Mouse (Mus musculus) myocyte (in vitro differentiated cells): ENCODE results near the gene Sdc4. TPM values are rescaled to one million over a fixed set of nuclear protein-coding genes. Genes with fewer than 3 reads are reported as not detected.

Source experiments
- H3K27me3 ChIP-seq: one replicate; pipeline ENCODE4 v1.6.1; 2011; ENCODE audit not compliant: control insufficient read depth, insufficient read depth, insufficient read length
- H3K36me3 ChIP-seq: one replicate; pipeline ENCODE4 v1.6.1; 2011; ENCODE audit not compliant: control insufficient read depth, insufficient read depth
- H3K4me2 ChIP-seq: one replicate; pipeline ENCODE4 v1.6.1; 2011; ENCODE audit warnings: low read depth, control low read depth
- H3K4me3 ChIP-seq: one replicate; pipeline ENCODE4 v1.5.1; 2011; ENCODE audit warnings: mild to moderate bottlenecking, control low read depth, moderate library complexity
- H3K79me2 ChIP-seq: one replicate; pipeline ENCODE4 v1.6.1; 2011; ENCODE audit not compliant: control insufficient read depth, insufficient read depth
- H3ac ChIP-seq: one replicate; pipeline ENCODE4 v1.6.1; 2011; ENCODE audit not compliant: control insufficient read depth, insufficient read length
- CEBPB ChIP-seq: IDR thresholded peaks from 2 replicates; pipeline ENCODE4 v1.6.1; 2011; ENCODE audit warnings: mild to moderate bottlenecking, moderate library complexity; ENCODE audit not compliant: poor library complexity, insufficient read depth, severe bottlenecking
- E2F4 ChIP-seq: IDR thresholded peaks from one replicate; pipeline ENCODE4 v1.6.1; 2011; ENCODE audit warnings: mild to moderate bottlenecking, control low read depth, moderate library complexity; ENCODE audit not compliant: insufficient read depth
- MAX ChIP-seq: IDR thresholded peaks from one replicate; pipeline ENCODE4 v1.6.1; 2011; ENCODE audit warnings: low read depth, mild to moderate bottlenecking, control low read depth
- MYOD1 ChIP-seq, 3 experiments: IDR thresholded peaks; one replicate each; pipeline ENCODE4 v1.6.1; 2011; ENCODE audit warnings: control low read depth in 2 of 3, low read depth in 2 of 3, mild to moderate bottlenecking in 2 of 3, moderate library complexity in 1 of 3; ENCODE audit not compliant: insufficient read length in 2 of 3, control insufficient read depth in 1 of 3
- MYOG ChIP-seq, 3 experiments: IDR thresholded peaks; one replicate each; pipeline ENCODE4 v1.6.1; 2011; ENCODE audit warnings: control low read depth in 2 of 3, low read depth in 2 of 3, mild to moderate bottlenecking in 2 of 3; ENCODE audit not compliant: insufficient read length in 2 of 3, control insufficient read depth in 1 of 3, insufficient read depth in 1 of 3
- POLR2A ChIP-seq: IDR thresholded peaks from one replicate; pipeline ENCODE4 v1.6.1; 2011; ENCODE audit warnings: low read depth, mild to moderate bottlenecking, control low read depth, moderate library complexity; ENCODE audit not compliant: insufficient read length
- POLR2AphosphoS2 ChIP-seq: IDR thresholded peaks from one replicate; pipeline ENCODE4 v1.6.1; 2011; ENCODE audit warnings: low read depth, control low read depth; ENCODE audit not compliant: insufficient read length
- REST ChIP-seq: IDR thresholded peaks from one replicate; pipeline ENCODE4 v1.6.1; 2011; ENCODE audit warnings: mild to moderate bottlenecking, control low read depth, moderate library complexity; ENCODE audit not compliant: insufficient read depth, insufficient read length
- SRF ChIP-seq: IDR thresholded peaks from one replicate; pipeline ENCODE4 v1.6.1; 2011; ENCODE audit warnings: low read depth; ENCODE audit not compliant: control insufficient read depth, insufficient read length
- TCF12 ChIP-seq: IDR thresholded peaks from one replicate; pipeline ENCODE4 v1.6.1; 2011; ENCODE audit warnings: mild to moderate bottlenecking, control low read depth; ENCODE audit not compliant: poor library complexity, insufficient read depth, severe bottlenecking
- TCF3 ChIP-seq: IDR thresholded peaks from one replicate; pipeline ENCODE4 v1.6.1; 2011; ENCODE audit warnings: low read depth, control low read depth; ENCODE audit not compliant: insufficient read length
- USF1 ChIP-seq: IDR thresholded peaks from one replicate; pipeline ENCODE4 v1.6.1; 2011; ENCODE audit warnings: low read depth, mild to moderate bottlenecking, control low read depth, moderate library complexity
- polyA plus RNA-seq: library from polyadenylated mRNA; unstranded; fragments of >200 nt; fragmentation: generic; extraction: Trizol; gene quantifications from one replicate; pipeline ENCODE4 v1.2.1, GENCODE M21; 2012; ENCODE audit warnings: missing spikeins

Sdc4 gene
- polyA plus RNA-seq, 1 experiment, result 52.4 TPM

GRCm38 (mm10) chr2:164422675-164423393 lies 20.9 kb downstream of the Sdc4 start:
- Histone ChIP-seq H3K4me3 (no peak overlapping the region), H3K27me3 (no peaks in the 10 kb centered on the region), H3K79me2 (no peaks in the 10 kb centered on the region), H3ac (no peak overlapping the region), H3K36me3 (peaks cover 32% of the 10 kb centered on the region), H3K4me2 (no peak overlapping the region)
- TF ChIP-seq USF1, result no peak
- no peak for TF ChIP-seq SRF
- no peak for TF ChIP-seq POLR2A
- TF ChIP-seq TCF12, result no peak
- no peak for TF ChIP-seq TCF3
- no peak for TF ChIP-seq CEBPB
- TF ChIP-seq MYOG (IDR thresholded peaks at IDR 0.05; ENCODE audit: control insufficient read depth in 1 of 3, insufficient read depth in 1 of 3, insufficient read length in 2 of 3, low read depth in 2 of 3), result peak in 1 of 3 experiments; percentile 30
- peak; percentile 44 for TF ChIP-seq POLR2AphosphoS2
- no peak for TF ChIP-seq MAX
- no peak for TF ChIP-seq REST
- TF ChIP-seq MYOD1 (IDR thresholded peaks at IDR 0.05; ENCODE audit: control insufficient read depth in 1 of 3, insufficient read length in 2 of 3, low read depth in 2 of 3), result peak in 2 of 3 experiments; percentile 3 to 51

- no peak overlapping the region for H3K4me2 ChIP-seq
- H3ac ChIP-seq, result no peak overlapping the region
- no peaks in the 10 kb centered on the region for H3K27me3 ChIP-seq
- H3K36me3 ChIP-seq, result peaks cover 24% of the 10 kb centered on the region
- TF ChIP-seq POLR2AphosphoS2, result peak; percentile 16
- no peak for TF ChIP-seq MYOD1 (IDR thresholded peaks at IDR 0.05; ENCODE audit: control insufficient read depth in 1 of 3, insufficient read length in 2 of 3, low read depth in 2 of 3)
- no peak overlapping the region for H3K4me3 ChIP-seq
- no peaks in the 10 kb centered on the region for H3K79me2 ChIP-seq
Measured at GRCm38 (mm10) chr2:164421979-164422378, 21.7 kb downstream of the Sdc4 start.

- no peak for TF ChIP-seq MYOD1 (IDR thresholded peaks at IDR 0.05; ENCODE audit: control insufficient read depth in 1 of 3, insufficient read length in 2 of 3, low read depth in 2 of 3)
- TF ChIP-seq POLR2AphosphoS2, result no peak
- no peak for TF ChIP-seq SRF
- TF ChIP-seq TCF12, result no peak
- no peak for TF ChIP-seq REST
- no peak for TF ChIP-seq POLR2A
- TF ChIP-seq MAX, result no peak
- no peak for TF ChIP-seq MYOG (IDR thresholded peaks at IDR 0.05; ENCODE audit: control insufficient read depth in 1 of 3, insufficient read depth in 1 of 3, insufficient read length in 2 of 3, low read depth in 2 of 3)
- TF ChIP-seq TCF3, result no peak
- no peak for TF ChIP-seq E2F4
- no peak for TF ChIP-seq CEBPB
- no peak for TF ChIP-seq USF1
- no peaks in the 10 kb centered on the region for H3K79me2 ChIP-seq
- no peak overlapping the region for H3K4me3 ChIP-seq
- H3K27me3 ChIP-seq, result no peaks in the 10 kb centered on the region
- no peak overlapping the region for H3ac ChIP-seq
- peaks cover 18% of the 10 kb centered on the region for H3K36me3 ChIP-seq
- no peak overlapping the region for H3K4me2 ChIP-seq
Measured at GRCm38 (mm10) chr2:164421306-164421705, 22.4 kb downstream of the Sdc4 start.

GRCm38 (mm10) chr2:164419489-164419888 lies 24.2 kb downstream of the Sdc4 start:
- Histone ChIP-seq H3K4me3 (no peak overlapping the region), H3ac (no peak overlapping the region), H3K36me3 (peaks cover 12% of the 10 kb centered on the region), H3K4me2 (no peak overlapping the region), H3K79me2 (no peaks in the 10 kb centered on the region), H3K27me3 (no peaks in the 10 kb centered on the region)
- TF ChIP-seq REST (no peak), SRF (no peak), CEBPB (0 out of 2 replicates have a peak, but pooled peaks have one; percentile 23), TCF12 (no peak), MYOD1 (IDR thresholded peaks at IDR 0.05; ENCODE audit: control insufficient read depth in 1 of 3, insufficient read length in 2 of 3, low read depth in 2 of 3) (no peak), TCF3 (no peak)

GRCm38 (mm10) chr2:164418308-164418875 lies 25.3 kb downstream of the Sdc4 start:
- TF ChIP-seq MYOD1 (IDR thresholded peaks at IDR 0.05; ENCODE audit: control insufficient read depth in 1 of 3, insufficient read length in 2 of 3, low read depth in 2 of 3) (peak in 2 of 3 experiments; percentile 46 to 84), POLR2AphosphoS2 (no peak), MYOG (IDR thresholded peaks at IDR 0.05; ENCODE audit: control insufficient read depth in 1 of 3, insufficient read depth in 1 of 3, insufficient read length in 2 of 3, low read depth in 2 of 3) (peak in 2 of 3 experiments; percentile 7 to 67), TCF3 (no peak), MAX (no peak), REST (no peak), SRF (no peak), E2F4 (no peak), POLR2A (no peak), USF1 (no peak)
- no peak overlapping the region for H3K4me2 ChIP-seq
- H3K79me2 ChIP-seq, result no peaks in the 10 kb centered on the region
- H3K4me3 ChIP-seq, result no peak overlapping the region
- H3ac ChIP-seq, result no peak overlapping the region
- H3K27me3 ChIP-seq, result no peaks in the 10 kb centered on the region
- peaks cover 2% of the 10 kb centered on the region for H3K36me3 ChIP-seq
